Mouse (Mus musculus): Measurements from ENCODE around the gene Hdhd3. TPM values are rescaled to one million over a fixed set of nuclear protein-coding genes. Genes with fewer than 3 reads are reported as not detected.

Gene Hdhd3
- total RNA-seq (2021): 1 to 10 TPM in 1 of 2 experiments, under 1 TPM in 1; 0.84 to 1.3 TPM
- long read RNA-seq, experiment 1, partial matches to known transcripts: 0 of 1 reads
- long read RNA-seq, experiment 1, other reads (novel, unspliced or antisense): 0 of 1 reads
- long read RNA-seq, experiment 2, partial matches to known transcripts: 0 of 5 reads
- long read RNA-seq, experiment 2, other reads (novel, unspliced or antisense): 2 of 5 reads

- intact Hi-C loops (cut with DNase I): no loop called here
- no peak for DNase-seq
These were observed at the start of gene Hdhd3 for GRCm38 (mm10) chr4:62503374-62503970. Gene Hdhd3, minus strand, starts transcription at chr4:62503467.

DNA sequence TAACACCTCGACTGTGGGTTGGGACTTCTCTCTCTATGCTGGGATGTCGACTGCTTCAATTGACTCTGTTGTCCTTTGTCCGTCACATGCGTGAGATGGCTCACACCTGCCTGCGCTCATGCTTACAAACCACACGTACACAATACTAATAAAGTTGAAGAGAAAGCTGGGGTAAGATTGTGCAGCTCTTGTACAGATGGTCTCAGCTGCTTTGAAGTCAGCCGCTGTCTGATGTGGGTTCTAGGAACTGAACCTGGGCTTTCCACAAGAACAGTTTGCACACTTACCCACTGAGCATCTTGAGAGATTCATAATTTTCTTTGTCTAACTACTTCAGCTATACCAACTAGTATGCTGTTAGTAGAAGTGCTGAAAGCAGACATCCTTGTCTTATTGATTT, 48.7 kb upstream of the Hdhd3 start:
- intact Hi-C loops (cut with DNase I): no loop called here

GRCm38 (mm10) chr4:62544801-62545200, 41.5 kb upstream of the Hdhd3 start:
- intact Hi-C loops (cut with DNase I): no loop called here
- DNase-seq: no peak

More for the DNA sequence above, 48.7 kb upstream of the Hdhd3 start:
- no peak for DNase-seq

- intact Hi-C loops (cut with DNase I): no loop called here
- no peak for DNase-seq
These were observed 40.5 kb upstream of the Hdhd3 start for GRCm38 (mm10) chr4:62543782-62544181.

GRCm38 (mm10) chr4:62541802-62542201, 38.5 kb upstream of the Hdhd3 start:
- intact Hi-C loops (cut with DNase I): no loop called here
- no peak for DNase-seq

DNA sequence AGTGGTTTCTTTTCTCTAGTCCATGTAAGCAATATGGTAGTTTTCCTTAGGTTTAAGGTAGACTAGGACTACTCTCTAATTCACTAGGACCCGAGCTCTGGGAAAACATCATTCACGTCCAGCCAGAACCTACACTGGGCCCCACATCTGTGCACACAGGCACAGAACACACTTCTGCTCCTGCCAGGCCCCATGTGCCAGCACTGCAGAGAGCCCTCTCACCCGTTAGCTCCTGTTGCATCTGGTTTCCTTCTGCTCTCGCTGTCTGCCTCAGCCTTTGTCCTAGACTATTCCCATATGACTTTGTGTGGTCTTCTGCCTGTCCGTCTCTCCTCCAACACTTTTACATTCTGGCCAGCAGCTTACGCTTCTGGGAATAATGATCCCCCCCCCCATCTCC, 30.5 kb upstream of the Hdhd3 start:
- DNase-seq: no peak
- intact Hi-C loops (cut with DNase I): no loop called here

- intact Hi-C loops (cut with DNase I): no loop called here
- DNase-seq: no peak
These were observed 24.4 kb upstream of the Hdhd3 start for GRCm38 (mm10) chr4:62527655-62528054.

- DNase-seq: no peak
- intact Hi-C loops (cut with DNase I): no loop called here
These were observed 23.0 kb upstream of the Hdhd3 start for GRCm38 (mm10) chr4:62526256-62526655.

GRCm38 (mm10) chr4:62525489-62525811, 22.2 kb upstream of the Hdhd3 start:
- no peak for DNase-seq
- intact Hi-C loops (cut with DNase I): no loop called here

DNA sequence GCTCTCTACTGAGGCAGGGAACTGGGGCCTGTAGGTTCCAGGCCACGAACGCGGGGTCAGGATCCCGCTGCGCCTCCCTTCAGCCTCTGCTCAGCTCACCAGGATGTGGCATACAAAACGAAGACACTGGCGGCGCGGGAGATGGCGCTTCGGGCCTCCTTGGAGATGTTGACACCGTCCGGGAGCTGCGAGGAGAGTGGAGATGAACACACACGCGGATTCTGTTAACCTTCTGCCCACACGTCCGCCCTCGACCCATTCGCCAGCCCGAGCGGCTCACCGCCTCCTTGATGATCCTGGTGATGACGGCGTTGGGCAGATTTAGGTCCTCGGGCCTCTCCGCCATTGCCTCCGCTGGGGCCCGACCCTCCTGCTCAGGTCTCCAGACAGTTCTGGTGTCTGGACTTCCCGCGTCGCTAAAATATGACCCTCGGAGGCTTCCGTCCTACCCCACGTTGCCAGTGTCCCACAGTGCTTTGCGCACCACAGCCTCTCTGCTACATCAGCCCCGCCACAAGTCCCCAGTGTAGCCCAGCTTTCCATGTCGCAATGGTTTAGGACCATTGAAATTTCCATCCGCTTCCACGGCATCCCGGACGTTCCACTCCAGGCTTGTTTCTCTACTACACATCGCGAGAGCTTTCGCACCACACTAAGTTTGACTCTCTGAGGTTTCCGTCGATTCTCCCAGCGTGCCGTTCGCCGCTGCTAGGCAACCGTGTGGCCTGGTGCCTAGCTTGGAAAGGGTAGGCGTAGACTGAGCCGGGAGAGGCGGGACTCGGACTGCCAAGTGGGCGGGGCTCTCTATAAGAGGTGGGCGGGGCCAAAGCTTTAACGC, 21.6 kb upstream of the Hdhd3 start, which contains the start of the genes Pole3 and 4933430I17Rik:
TSS of gene Pole3 (minus strand) at position 418 of the 838 bp plus-strand sequence.
TSS of gene 4933430I17Rik (plus strand) at position 719 of the 838 bp plus-strand sequence.
- DNase-seq: peak; percentile 98 to 99
- intact Hi-C loops (cut with DNase I): no loop called here

- DNase-seq: no peak
- intact Hi-C loops (cut with DNase I): no loop called here
These were observed 17.7 kb upstream of the Hdhd3 start for GRCm38 (mm10) chr4:62520892-62521400.

DNA sequence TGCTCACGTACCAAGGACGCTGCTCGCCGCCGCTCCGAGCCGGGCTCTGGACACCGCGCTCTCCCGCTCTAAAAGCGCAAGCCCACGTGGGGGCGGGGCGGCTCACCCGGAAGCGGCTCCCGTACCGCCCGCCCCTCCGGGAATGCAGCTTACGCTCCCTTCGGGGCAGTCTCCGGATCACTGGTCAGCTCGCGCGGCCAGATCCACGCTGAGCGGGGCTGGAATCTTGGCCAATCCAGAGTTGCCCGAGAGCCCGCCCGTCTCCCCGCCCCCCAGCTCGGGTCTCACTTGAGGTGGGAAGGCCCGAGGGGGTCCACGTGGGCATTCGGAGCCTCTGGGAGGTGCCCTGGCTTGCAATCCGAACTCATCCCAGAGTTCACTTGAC, 16.6 kb upstream of the Hdhd3 start, which contains the start of gene Alad:
TSS of gene Alad (minus strand) at position 70 of the 385 bp plus-strand sequence.
- peak; percentile 80 to 84 for DNase-seq
- intact Hi-C loops (cut with DNase I): no loop called here

- intact Hi-C loops (cut with DNase I): no loop called here
These were observed 16.0 kb upstream of the Hdhd3 start for GRCm38 (mm10) chr4:62519122-62519848.

DNA sequence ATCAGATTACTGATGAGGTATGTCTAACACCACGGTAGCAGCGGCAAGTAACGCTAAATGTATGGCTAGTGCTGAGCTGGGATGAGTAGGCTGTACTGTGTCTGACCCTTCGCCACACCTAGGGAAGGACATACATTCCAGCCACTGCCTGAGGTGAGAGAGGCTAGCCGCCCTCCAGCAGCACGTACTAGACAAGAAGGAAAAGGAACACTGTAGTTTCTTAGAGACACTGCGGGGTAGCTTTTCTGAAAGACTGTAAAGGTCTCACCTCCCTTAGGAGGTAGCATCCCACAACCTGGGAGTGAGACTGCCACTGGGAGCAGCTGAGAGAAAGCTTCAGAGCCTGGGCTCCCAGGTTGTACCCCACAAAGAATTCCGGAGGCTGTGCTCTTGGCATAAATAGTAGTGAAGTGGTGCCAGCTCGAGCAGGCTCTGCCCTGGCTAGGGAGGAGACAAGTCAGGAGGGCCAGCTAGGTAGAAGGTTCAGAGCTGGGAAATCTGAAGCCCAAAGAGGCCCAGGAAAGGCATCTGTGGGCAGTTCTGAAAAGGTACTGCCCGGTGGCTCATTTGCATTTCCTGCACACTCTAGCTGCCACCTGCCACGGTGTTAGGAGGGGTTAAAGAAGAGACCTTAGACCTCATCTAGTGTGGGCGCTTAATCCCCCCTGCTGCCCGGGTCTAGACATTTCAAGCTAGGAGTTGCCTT, 15.3 kb upstream of the Hdhd3 start:
- intact Hi-C loops (cut with DNase I): no loop called here
- DNase-seq: no peak

More at GRCm38 (mm10) chr4:62519122-62519848, 16.0 kb upstream of the Hdhd3 start:
- DNase-seq: no peak

DNA sequence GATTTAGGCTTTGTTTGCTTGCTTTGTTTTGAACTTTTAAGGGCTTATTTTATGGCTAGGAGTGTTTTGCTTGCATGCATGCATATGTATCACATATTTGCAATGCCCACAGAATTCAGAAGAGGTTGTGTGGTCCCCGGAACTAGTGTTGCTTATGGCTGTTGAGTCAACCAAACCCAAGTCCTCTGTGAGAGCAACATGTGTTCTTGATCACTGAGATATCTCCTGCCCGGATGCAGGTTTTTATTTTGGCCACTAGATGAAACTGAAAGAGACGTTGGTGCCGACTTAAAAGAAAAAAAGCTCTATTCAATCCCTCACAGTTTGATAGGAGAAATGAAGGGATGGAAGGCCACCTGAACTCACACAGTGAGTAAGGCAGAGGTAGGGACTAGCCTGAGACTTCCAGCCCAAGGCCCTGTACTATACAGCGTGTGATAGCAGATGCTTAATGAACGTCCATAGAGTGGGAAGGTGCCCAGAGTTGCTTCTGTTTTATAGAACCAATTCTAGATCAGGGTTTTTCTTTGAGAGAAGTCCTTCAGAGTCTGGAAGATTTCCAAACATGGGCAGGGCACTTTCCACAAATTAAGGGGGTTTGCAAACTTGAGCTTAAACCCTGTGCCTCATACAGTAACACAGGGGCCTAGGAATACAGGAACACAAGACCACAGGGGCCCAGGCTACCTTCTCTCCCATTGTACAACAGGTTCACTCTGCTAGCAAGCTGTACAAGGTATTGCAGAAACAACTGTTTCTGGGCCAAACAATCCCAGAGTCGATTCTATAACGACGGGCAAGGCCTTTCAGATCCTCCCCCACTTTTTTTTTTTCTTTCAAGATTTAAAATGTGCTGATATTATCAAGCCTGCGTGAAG, 14.5 kb upstream of the Hdhd3 start:
- intact Hi-C loops (cut with DNase I): no loop called here
- DNase-seq: no peak

DNA sequence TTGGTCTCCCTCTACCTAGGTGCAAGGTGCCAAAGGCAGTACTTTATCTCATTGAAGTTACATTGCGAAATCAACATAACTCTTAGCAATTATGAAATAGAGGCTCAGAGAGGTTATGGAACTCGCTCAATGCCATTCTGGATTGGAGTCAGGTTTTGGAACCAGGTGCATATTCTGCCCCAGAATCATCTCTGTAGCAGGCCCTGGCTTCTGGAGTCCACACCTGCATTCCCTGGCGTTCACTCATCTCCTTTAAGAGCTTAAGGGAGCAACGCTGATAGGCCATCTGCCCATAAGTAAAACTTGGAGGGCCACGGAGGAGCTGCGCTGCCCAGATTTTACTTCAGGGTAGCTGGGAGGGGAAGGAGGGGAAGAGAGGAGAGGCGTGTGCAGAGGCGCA, 13.8 kb upstream of the Hdhd3 start:
- intact Hi-C loops (cut with DNase I): no loop called here
- DNase-seq: no peak

- no peak for DNase-seq
- intact Hi-C loops (cut with DNase I): no loop called here
These were observed 13.3 kb upstream of the Hdhd3 start for GRCm38 (mm10) chr4:62516579-62516978.

DNA sequence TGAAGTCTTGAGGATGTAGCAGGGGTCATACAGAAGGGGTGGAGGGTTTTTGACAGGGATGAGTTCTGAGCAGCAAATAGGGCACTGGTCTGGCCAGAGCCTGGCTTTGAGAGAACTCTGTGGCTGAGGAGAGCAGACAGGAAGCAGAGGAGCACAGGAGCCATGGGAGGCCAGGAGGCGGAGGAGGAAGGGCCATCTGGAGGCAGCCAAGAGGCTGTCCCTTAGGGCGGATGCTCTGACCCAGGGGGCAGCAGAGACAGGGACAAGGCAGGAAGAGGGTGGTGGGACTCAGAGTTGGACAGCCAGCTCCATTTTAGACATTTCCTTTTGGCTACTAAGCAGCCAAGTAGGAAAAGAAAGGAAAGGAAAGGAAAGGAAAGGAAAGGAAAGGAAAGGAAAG, 12.8 kb upstream of the Hdhd3 start:
- intact Hi-C loops (cut with DNase I): no loop called here
- DNase-seq: peak in 1 of 2 experiments; percentile 39

- DNase-seq: no peak
- intact Hi-C loops (cut with DNase I): no loop called here
These were observed 12.2 kb upstream of the Hdhd3 start for GRCm38 (mm10) chr4:62515490-62515889.

Measured in gastrocnemius, postnatal 36 days (tissue).